Mouse (Mus musculus) macrophage (primary cell): ENCODE data around the gene Pgbd1. TPM values are rescaled to one million over a fixed set of nuclear protein-coding genes. Genes with fewer than 3 reads are reported as not detected.
"Not testable (repeated sequence)": the region's sequence is repeated elsewhere in the genome, so short reads cannot be mapped to it uniquely, and the experiment has no call there.

Source experiments
- H3K27ac ChIP-seq: fragments of 350-480 bp; formaldehyde crosslinking; 2 replicates; pipeline ENCODE4 v1.9.0; 2021
- H3K36me3 ChIP-seq: fragments of 350-480 bp; formaldehyde crosslinking; 2 replicates; pipeline ENCODE4 v1.9.0; 2021; ENCODE audit errors: inconsistent target
- H3K4me3 ChIP-seq: fragments of 350-480 bp; formaldehyde crosslinking; 2 replicates; pipeline ENCODE4 v1.9.0; 2021; ENCODE audit errors: inconsistent target
- H3K79me2 ChIP-seq: fragments of 350-480 bp; formaldehyde crosslinking; 2 replicates; pipeline ENCODE4 v1.9.0; 2021; ENCODE audit errors: inconsistent target
- WGBS: methylation state at CpG from one replicate; pipeline ENCODE4 v1.1.7; 2026; ENCODE audit warnings: inconsistent platforms; ENCODE audit not compliant: missing documents; 5-methylcytosine and 5-hydroxymethylcytosine counted together
- polyA plus RNA-seq: library from polyadenylated mRNA; stranded (reverse); fragments of 250-400 nt; gene quantifications from 3 replicates; pipeline ENCODE4 v1.2.4, GENCODE M21; 2018; ENCODE audit warnings: inconsistent platforms

Gene Pgbd1
- polyA plus RNA-seq, 1 experiment from 2014 or later: not detected

DNA sequence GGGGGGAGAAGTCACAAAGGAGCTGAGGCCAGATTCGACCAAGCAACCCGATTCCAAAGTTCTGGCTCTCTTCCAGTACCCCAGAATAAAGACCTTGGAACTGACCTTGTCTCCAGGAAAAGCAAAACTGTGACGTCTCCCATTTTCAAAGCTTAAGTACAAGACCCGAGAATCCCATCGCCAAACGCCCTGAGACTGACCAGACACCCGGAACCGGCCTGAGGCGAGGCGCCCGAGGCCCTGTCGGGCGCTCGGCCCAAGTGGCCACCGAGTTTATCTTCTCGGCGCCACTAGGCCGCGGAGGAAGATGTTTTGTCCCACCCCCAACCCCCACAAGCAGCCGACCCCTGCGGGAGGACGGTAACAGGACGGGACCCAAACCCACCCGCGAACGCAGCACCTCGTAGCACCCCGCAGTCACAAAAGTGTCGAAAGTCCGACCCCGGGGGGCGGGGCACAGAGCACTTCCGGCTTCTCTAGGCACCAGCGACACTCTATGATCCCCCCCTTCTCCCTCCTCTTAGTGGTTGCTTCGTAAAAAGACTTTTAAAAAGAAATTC, 38.5 kb downstream of the Pgbd1 start, which contains the start of gene Zkscan3:
TSS of gene Zkscan3 (minus strand) at position 469 of the 560 bp plus-strand sequence.
- H3K79me2 ChIP-seq: peaks cover 38% of the 10 kb centered on the region
- H3K27ac ChIP-seq: peak within 1 kb of the TSS; percentile 31
- WGBS: 3% methylated on average over 35 of the region's 35 CpGs
- 0 out of 2 replicates have a peak, but pooled peaks cover 11% of the 10 kb centered on the region for H3K36me3 ChIP-seq
- H3K4me3 ChIP-seq: peak within 1 kb of the TSS; percentile 62

DNA sequence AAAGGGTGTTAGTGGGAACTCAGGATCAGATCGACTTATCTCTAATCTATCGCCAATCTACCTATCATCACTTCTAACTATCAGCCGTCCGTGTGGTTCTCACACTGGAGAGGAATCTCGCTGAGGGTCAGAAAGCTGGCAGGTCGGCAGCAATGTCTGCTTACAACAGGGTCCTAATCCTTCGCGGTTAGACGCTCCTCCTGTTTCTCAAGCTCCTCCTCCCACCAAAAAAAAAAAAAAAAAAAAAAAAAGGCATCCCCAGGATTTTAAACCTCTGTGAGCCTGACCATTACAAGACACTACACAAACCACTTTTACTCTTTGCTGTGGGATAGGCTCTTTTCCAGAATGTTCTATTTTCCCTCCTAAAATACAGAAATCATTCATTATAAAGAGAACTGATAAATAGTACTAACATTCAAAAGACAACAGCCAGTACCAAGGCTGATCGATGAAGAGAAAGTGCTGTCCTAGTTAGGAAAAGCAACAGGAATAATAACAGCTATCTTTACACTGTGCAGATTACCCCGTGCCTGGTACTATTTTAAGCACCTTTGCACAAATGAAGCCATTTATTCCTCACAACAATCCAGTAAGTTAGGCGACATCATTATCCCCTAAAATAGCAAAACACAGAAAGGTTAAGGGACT, 39.1 kb downstream of the Pgbd1 start:
- Histone ChIP-seq H3K79me2 (peaks cover 38% of the 10 kb centered on the region), H3K4me3 (peak overlapping the region; percentile 62), H3K27ac (peak overlapping the region; percentile 31; the same call in 1 of the 2 replicates), H3K36me3 (peaks cover 11% of the 10 kb centered on the region; the same call in 1 of the 2 replicates)
- WGBS: 39% methylated on average over 12 of the region's 12 CpGs

DNA sequence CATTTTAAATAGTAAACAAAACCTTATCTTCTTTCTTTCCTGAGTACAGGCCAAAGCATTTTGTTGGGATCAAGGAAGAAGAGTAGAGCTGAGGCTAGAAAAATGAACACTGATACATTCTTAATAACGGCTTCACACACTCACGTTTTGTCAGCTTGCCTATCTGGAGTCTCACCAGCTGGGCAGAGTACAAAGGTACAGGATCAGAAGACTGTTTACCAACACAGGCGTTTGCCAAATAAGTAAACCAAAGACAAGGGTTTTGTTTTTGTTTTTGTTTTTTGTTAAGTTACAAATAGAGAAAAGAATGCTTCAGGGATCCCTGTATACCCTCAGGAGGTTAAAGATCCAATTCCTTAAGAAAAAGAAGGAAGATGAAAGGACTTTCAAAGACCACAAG, 39.7 kb downstream of the Pgbd1 start:
- Histone ChIP-seq H3K36me3 (peaks cover 11% of the 10 kb centered on the region; the same call in 1 of the 2 replicates), H3K79me2 (peaks cover 38% of the 10 kb centered on the region), H3K27ac (no peak overlapping the region), H3K4me3 (peak overlapping the region; percentile 62; the same call in 1 of the 2 replicates)
- 90% methylated on average over 3 of the region's 3 CpGs for WGBS

DNA sequence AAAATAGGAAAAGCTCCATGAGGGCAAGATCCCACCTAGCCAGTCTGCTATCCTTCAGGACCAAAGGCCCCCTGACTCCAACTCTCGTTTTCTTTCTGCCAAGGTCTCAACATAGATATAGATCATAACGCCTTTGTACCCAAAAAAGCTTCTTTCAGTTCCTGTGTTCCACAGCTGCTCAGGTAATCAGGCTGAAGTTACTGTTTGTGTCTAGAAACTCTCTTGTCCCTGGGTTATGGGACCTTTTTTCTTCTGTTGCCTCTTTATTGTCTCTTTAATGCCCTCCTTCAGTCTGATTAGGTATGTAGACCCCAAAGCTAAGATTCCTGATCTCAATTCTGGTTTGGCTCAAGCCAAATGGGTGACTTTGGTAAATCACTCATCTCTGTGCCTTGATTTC, 43.4 kb downstream of the Pgbd1 start:
- Histone ChIP-seq H3K79me2 (peaks cover 38% of the 10 kb centered on the region), H3K27ac (no peak overlapping the region), H3K4me3 (no peak overlapping the region), H3K36me3 (peaks cover 42% of the 10 kb centered on the region)
- 85% methylated on average over 2 of the region's 2 CpGs for WGBS

DNA sequence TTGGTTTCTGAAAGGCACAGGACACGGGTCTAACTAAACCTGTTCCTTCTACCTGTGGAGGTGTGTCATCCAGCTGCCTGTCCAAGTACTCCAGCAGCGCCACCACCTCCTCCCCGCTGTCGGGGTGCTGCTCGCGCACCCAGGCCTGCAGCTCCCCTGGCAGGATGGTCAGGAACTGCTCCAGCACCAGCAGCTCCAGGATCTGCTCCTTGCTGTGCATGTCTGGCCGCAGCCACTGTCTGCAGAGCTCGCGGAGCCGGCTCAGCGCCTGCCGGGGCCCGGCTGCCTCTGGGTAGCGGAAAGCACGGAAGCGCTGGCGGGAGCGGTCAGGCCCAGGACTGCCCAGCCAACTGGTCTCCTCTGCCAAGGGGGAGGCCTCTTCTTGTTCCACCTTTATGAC, 44.8 kb downstream of the Pgbd1 start:
- H3K36me3 ChIP-seq: peaks cover 57% of the 10 kb centered on the region
- H3K27ac ChIP-seq, H3K4me3 ChIP-seq: not testable (repeated sequence)
- peaks cover 23% of the 10 kb centered on the region for H3K79me2 ChIP-seq
- no CpG with 5 or more reads among the region's 18 CpGs for WGBS

DNA sequence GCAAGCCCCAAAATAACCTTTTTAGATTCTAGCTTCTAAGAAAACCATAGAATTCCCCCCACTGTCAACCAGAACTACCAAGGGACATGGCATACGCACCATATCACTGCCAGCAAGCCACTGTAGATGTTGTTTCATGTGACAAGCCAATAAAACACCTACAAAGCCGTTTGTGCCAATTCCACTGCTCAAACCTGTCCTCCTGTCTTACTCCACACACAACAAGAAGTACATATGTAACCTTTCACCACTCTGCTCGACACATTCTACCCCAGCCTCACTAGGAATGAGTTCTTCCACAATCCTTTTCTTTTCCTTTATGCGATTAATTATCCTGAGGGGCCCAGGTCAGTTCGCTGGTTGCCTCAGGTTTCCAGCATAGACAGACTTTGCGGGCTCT, 45.2 kb downstream of the Pgbd1 start:
- 100% methylated on average over 4 of the region's 6 CpGs for WGBS

DNA sequence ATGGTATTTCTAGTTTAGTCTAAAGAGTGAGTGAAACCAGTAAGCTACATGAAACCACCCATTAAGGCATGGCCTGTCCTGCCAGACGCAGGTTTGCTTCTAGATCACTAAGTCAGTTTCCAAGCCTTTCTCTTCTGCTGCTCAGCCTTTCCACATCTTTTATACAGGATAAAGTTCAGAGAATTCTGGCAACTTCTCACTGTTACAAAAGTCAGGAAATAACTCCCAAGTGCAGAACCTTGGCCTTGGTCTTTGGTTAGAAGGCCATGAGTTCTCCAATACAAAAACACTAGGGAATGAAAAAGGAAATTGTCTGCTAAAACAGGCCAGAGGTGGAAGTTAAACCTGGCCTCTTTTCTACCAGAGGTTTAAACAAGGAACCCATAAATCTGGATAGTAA, 45.6 kb downstream of the Pgbd1 start:
- Histone ChIP-seq H3K36me3 (peaks cover 65% of the 10 kb centered on the region), H3K4me3 (no peak overlapping the region), H3K79me2 (peaks cover 15% of the 10 kb centered on the region), H3K27ac (no peak overlapping the region)
- WGBS: 100% methylated on average over 1 of the region's 1 CpGs

More for the DNA sequence above, 45.2 kb downstream of the Pgbd1 start:
- peaks cover 19% of the 10 kb centered on the region for H3K79me2 ChIP-seq
- no peak overlapping the region for H3K4me3 ChIP-seq
- H3K27ac ChIP-seq: no peak overlapping the region
- peaks cover 61% of the 10 kb centered on the region for H3K36me3 ChIP-seq

DNA sequence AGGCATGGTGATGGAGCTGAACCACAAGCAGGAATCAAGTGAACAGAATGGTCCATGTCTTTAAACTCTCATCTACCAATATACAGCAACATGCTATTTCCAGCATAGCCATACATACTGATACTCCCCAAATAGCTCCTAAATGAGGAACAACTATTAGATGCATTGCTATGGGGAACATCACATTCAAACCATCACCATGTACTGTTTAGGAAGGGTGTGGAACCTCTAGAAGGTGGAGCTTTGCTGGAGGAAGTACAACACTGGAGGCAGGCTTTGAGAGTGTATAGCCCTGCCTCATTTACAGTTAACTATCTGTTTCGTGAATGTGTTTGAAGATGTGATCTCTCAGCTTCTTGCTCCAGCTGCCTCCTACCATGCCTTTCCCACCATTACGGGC, 63.1 kb downstream of the Pgbd1 start:
- WGBS: 94% methylated on average over 2 of the region's 2 CpGs
- Histone ChIP-seq H3K79me2 (no peaks in the 10 kb centered on the region), H3K27ac (no peak overlapping the region), H3K4me3 (no peak overlapping the region), H3K36me3 (no peaks in the 10 kb centered on the region)

DNA sequence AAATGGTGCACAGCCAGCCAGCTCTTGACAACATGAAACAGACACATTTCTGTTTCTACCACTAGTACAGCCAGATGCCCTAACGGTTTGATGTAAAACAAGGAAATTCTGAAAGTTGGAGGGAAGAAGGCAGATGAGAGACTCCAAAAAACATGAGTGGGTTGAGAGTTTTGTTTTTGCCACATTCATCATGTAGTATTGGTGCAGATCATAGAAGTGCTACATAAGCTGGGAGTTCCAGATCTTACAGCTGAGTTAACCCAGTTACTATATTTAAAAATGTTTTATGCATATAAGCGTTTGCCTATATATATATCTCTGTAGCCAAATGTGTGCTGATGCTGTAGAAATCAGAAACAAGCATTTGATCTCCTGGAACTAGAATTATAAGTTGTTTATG, 68.2 kb downstream of the Pgbd1 start:
- Histone ChIP-seq H3K36me3 (peaks cover 29% of the 10 kb centered on the region), H3K27ac (no peak overlapping the region), H3K4me3 (no peak overlapping the region), H3K79me2 (no peaks in the 10 kb centered on the region)
- WGBS: 86% methylated on average over 2 of the region's 2 CpGs

Other genes starting within 250 kb of the Pgbd1 start
- gene Gpx5, start 148.3 kb downstream of the Pgbd1 start, polyA plus RNA-seq: not detected in 3 replicates
- not detected in 3 replicates for gene Gpx6, start 128.9 kb downstream of the Pgbd1 start, polyA plus RNA-seq
- not detected in 3 replicates for gene Olfr1367, start 94.1 kb downstream of the Pgbd1 start, polyA plus RNA-seq
- 3.2 to 5.9 TPM (median 4.1 TPM) in 3 replicates for gene Zscan12, start 78.2 kb downstream of the Pgbd1 start, polyA plus RNA-seq
- 19.2 to 36.6 TPM (median 20.7 TPM) in 3 replicates for gene Zkscan3, start 38.3 kb downstream of the Pgbd1 start, polyA plus RNA-seq
- gene Zscan26, start 12.7 kb upstream of the Pgbd1 start, polyA plus RNA-seq: 11.1 to 21.4 TPM (median 17.0 TPM) in 3 replicates
- gene Nkapl, start 27.5 kb upstream of the Pgbd1 start, polyA plus RNA-seq: 0.29 to 0.41 TPM in 2 of 3 replicates, not detected in the other
- 0.47 to 0.84 TPM (median 0.63 TPM) in 3 replicates for gene Zkscan4, start 37.8 kb upstream of the Pgbd1 start, polyA plus RNA-seq
- not detected in 3 replicates for gene Gm10065, start 38.4 kb upstream of the Pgbd1 start, polyA plus RNA-seq
- gene AK157302, start 54.2 kb upstream of the Pgbd1 start, polyA plus RNA-seq: 0.11 to 0.38 TPM (median 0.23 TPM) in 3 replicates
- gene Gm11273, start 60.4 kb upstream of the Pgbd1 start, polyA plus RNA-seq: 3.8 to 14.2 TPM (median 11.7 TPM) in 3 replicates
- gene Zkscan8, start 90.1 kb upstream of the Pgbd1 start, polyA plus RNA-seq: 3.0 to 3.6 TPM (median 3.4 TPM) in 3 replicates
- not detected in 3 replicates for gene Olfr1366, start 101.8 kb upstream of the Pgbd1 start, polyA plus RNA-seq
- gene Olfr1535, start 118.8 kb upstream of the Pgbd1 start, polyA plus RNA-seq: not detected in 3 replicates
- gene Olfr1364, start 140.7 kb upstream of the Pgbd1 start, polyA plus RNA-seq: not detected in 3 replicates
- gene Olfr1362, start 173.0 kb upstream of the Pgbd1 start, polyA plus RNA-seq: not detected in 3 replicates
- not detected in 3 replicates for gene Olfr11, start 201.5 kb upstream of the Pgbd1 start, polyA plus RNA-seq
- gene Olfr1361, start 222.3 kb upstream of the Pgbd1 start, polyA plus RNA-seq: not detected in 3 replicates
- gene Olfr1360, start 236.3 kb upstream of the Pgbd1 start, polyA plus RNA-seq: not detected in 3 replicates